Mouse (Mus musculus) midbrain, embryonic 14.5 days (tissue): Measurements from ENCODE around the gene Svbp. TPM values are rescaled to one million over a fixed set of nuclear protein-coding genes. Genes with fewer than 3 reads are reported as not detected.

Experiments used
- ATAC-seq: fragments of 200-750 bp; cut with Nextera tagmentation; 2 replicates; pipeline ENCODE4 v1.8.0; 2017; ENCODE audit warnings: moderate number of reproducible peaks, moderate library complexity; ENCODE audit not compliant: low FRiP score, low TSS enrichment
- DNase-seq: peaks from one replicate; pipeline ENCODE4 v3.0.0-alpha.2; 2015
- H3K27ac ChIP-seq: fragments of 300-500 bp; sonication (generic); replicated peaks from 2 replicates; pipeline ENCODE4 v1.5.1; 2014; ENCODE audit warnings: mild to moderate bottlenecking, low read depth, low read length, moderate library complexity
- H3K27me3 ChIP-seq: fragments of 300-500 bp; sonication (generic); 2 replicates; pipeline ENCODE4 v1.6.1; 2014; ENCODE audit warnings: low read length, control low read depth, mixed read lengths; ENCODE audit not compliant: control insufficient read depth, insufficient read depth
- H3K36me3 ChIP-seq: fragments of 300-500 bp; sonication (generic); 2 replicates; pipeline ENCODE4 v1.6.1; 2014; ENCODE audit warnings: low read length, control low read depth; ENCODE audit not compliant: control insufficient read depth, insufficient read depth
- H3K4me1 ChIP-seq: fragments of 300-500 bp; sonication (generic); 2 replicates; pipeline ENCODE4 v1.6.1; 2014; ENCODE audit warnings: mild to moderate bottlenecking, antibody characterized with exemption, low read length, control low read depth; ENCODE audit not compliant: control insufficient read depth, insufficient read depth
- H3K4me2 ChIP-seq: fragments of 300-500 bp; sonication (generic); 2 replicates; pipeline ENCODE4 v1.6.1; 2014; ENCODE audit warnings: mild to moderate bottlenecking, low read length, moderate library complexity
- H3K4me3 ChIP-seq: fragments of 300-500 bp; sonication (generic); replicated peaks from 2 replicates; pipeline ENCODE4 v1.5.1; 2014; ENCODE audit warnings: low read depth, low read length
- H3K9ac ChIP-seq: fragments of 300-500 bp; sonication (generic); replicated peaks from 2 replicates; pipeline ENCODE4 v1.6.1; 2014; ENCODE audit warnings: mild to moderate bottlenecking, low read length, moderate library complexity
- H3K9me3 ChIP-seq: fragments of 300-500 bp; sonication (generic); 2 replicates; pipeline ENCODE4 v1.6.1; 2016; ENCODE audit warnings: low read length, control low read depth, mixed read lengths; ENCODE audit not compliant: control insufficient read depth
- WGBS: fragments of 180-500 bp; shearing (Covaris S2); extraction: QIAGEN DNeasy Blood & Tissue Kit; methylation state at CpG from one replicate; pipeline ENCODE4 v1.1.7; 2014; 5-methylcytosine and 5-hydroxymethylcytosine counted together
- polyA plus RNA-seq: library from polyadenylated mRNA; unstranded; fragments of >200 nt; fragmentation: Nextera tagmentation; extraction: Ambion mirVana; gene quantifications from 2 replicates; pipeline ENCODE4 v1.2.1, GENCODE M21; 2014

Svbp gene
- polyA plus RNA-seq, 1 experiment from 2014 or later: 253 TPM

- no peak overlapping the region for H3K27ac ChIP-seq
- no peak overlapping the region for H3K4me3 ChIP-seq
- no peak overlapping the region; the same call in 1 of the 2 replicates for H3K9ac ChIP-seq
- ATAC-seq (no peak), DNase-seq (no peak)
- peaks cover 10% of the 10 kb centered on the region for H3K36me3 ChIP-seq
- H3K4me2 ChIP-seq: peak overlapping the region; percentile 79
- 90% methylated on average over 6 of the region's 6 CpGs for WGBS
- H3K9me3 ChIP-seq: no peaks in the 10 kb centered on the region
- peaks cover 17% of the 10 kb centered on the region; the same call in 1 of the 2 replicates for H3K4me1 ChIP-seq
- H3K27me3 ChIP-seq: no peaks in the 10 kb centered on the region
Measured at GRCm38 (mm10) chr4:119198105-119198504, 3.0 kb downstream of the Svbp start.

- ATAC-seq: no peak; the same call in 1 of the 2 replicates
- H3K36me3 ChIP-seq: peaks cover 10% of the 10 kb centered on the region
- no peaks in the 10 kb centered on the region; the same call in 1 of the 2 replicates for H3K4me1 ChIP-seq
- no peak overlapping the region for H3K4me2 ChIP-seq
- no peak overlapping the region for H3K9ac ChIP-seq
- H3K27me3 ChIP-seq: no peaks in the 10 kb centered on the region
- peak; percentile 89 for DNase-seq
- no peaks in the 10 kb centered on the region for H3K9me3 ChIP-seq
- H3K4me3 ChIP-seq: no peak overlapping the region
- H3K27ac ChIP-seq: no peak overlapping the region
- 16% methylated on average over 8 of the region's 8 CpGs for WGBS
Measured at GRCm38 (mm10) chr4:119204672-119205071, 9.6 kb downstream of the Svbp start.

GRCm38 (mm10) chr4:119216667-119217066 lies 21.6 kb downstream of the Svbp start:
- WGBS: 74% methylated on average over 8 of the region's 8 CpGs
- Histone ChIP-seq H3K9me3 (no peaks in the 10 kb centered on the region), H3K27ac (no peak overlapping the region), H3K4me3 (no peak overlapping the region), H3K27me3 (no peaks in the 10 kb centered on the region), H3K4me1 (no peaks in the 10 kb centered on the region), H3K36me3 (no peaks in the 10 kb centered on the region), H3K9ac (no peak overlapping the region), H3K4me2 (no peak overlapping the region)
- ATAC-seq: no peak
- DNase-seq: no peak

- H3K9me3 ChIP-seq: no peaks in the 10 kb centered on the region
- H3K27ac ChIP-seq: no peak within 1 kb of the TSS
- peaks cover 4% of the 10 kb centered on the region; the same call in 1 of the 2 replicates for H3K36me3 ChIP-seq
- H3K4me2 ChIP-seq: no peak within 1 kb of the TSS
- no peak within 1 kb of the TSS for H3K4me3 ChIP-seq
- DNase-seq (no peak), ATAC-seq (no peak)
- no peaks in the 10 kb centered on the region for H3K4me1 ChIP-seq
- no peak within 1 kb of the TSS for H3K9ac ChIP-seq
- 11% methylated on average over 11 of the region's 11 CpGs for WGBS
- no peaks in the 10 kb centered on the region for H3K27me3 ChIP-seq
Measured at GRCm38 (mm10) chr4:119218169-119218568, 23.1 kb downstream of the Svbp start, which contains the start of gene Tmem269. Gene Tmem269 (minus strand): TSS chr4:119218217.

- no peaks in the 10 kb centered on the region for H3K27me3 ChIP-seq
- H3K9ac ChIP-seq: no peak overlapping the region
- H3K4me1 ChIP-seq: no peaks in the 10 kb centered on the region
- no peak overlapping the region for H3K27ac ChIP-seq
- DNase-seq: peak; percentile 51
- no peak overlapping the region for H3K4me2 ChIP-seq
- H3K4me3 ChIP-seq: no peak overlapping the region
- ATAC-seq: no peak
- no peaks in the 10 kb centered on the region for H3K9me3 ChIP-seq
- WGBS: 86% methylated on average over 1 of the region's 1 CpGs
- peaks cover 46% of the 10 kb centered on the region for H3K36me3 ChIP-seq
Measured at GRCm38 (mm10) chr4:119223696-119224095, 28.6 kb downstream of the Svbp start.

- Histone ChIP-seq H3K9ac (no peak overlapping the region), H3K4me2 (no peak overlapping the region), H3K27ac (no peak overlapping the region), H3K36me3 (peaks cover 46% of the 10 kb centered on the region), H3K4me3 (no peak overlapping the region), H3K27me3 (no peaks in the 10 kb centered on the region), H3K9me3 (no peaks in the 10 kb centered on the region), H3K4me1 (no peaks in the 10 kb centered on the region)
- no peak for DNase-seq
- 95% methylated on average over 3 of the region's 3 CpGs for WGBS
- no peak for ATAC-seq
Measured at GRCm38 (mm10) chr4:119224534-119224933, 29.4 kb downstream of the Svbp start.

GRCm38 (mm10) chr4:119225719-119226118 lies 30.6 kb downstream of the Svbp start:
- no peaks in the 10 kb centered on the region for H3K27me3 ChIP-seq
- DNase-seq: no peak
- no peak overlapping the region for H3K4me2 ChIP-seq
- no peak overlapping the region for H3K9ac ChIP-seq
- H3K9me3 ChIP-seq: no peaks in the 10 kb centered on the region
- H3K36me3 ChIP-seq: peaks cover 46% of the 10 kb centered on the region
- no peak overlapping the region for H3K4me3 ChIP-seq
- H3K4me1 ChIP-seq: no peaks in the 10 kb centered on the region
- no peak overlapping the region for H3K27ac ChIP-seq
- no peak for ATAC-seq
- WGBS: 92% methylated on average over 9 of the region's 9 CpGs

- H3K36me3 ChIP-seq: peaks cover 46% of the 10 kb centered on the region
Measured at GRCm38 (mm10) chr4:119226751-119227150, 31.6 kb downstream of the Svbp start.

More at GRCm38 (mm10) chr4:119226751-119227150, 31.6 kb downstream of the Svbp start:
- no peak for DNase-seq
- Histone ChIP-seq H3K4me1 (peaks cover 4% of the 10 kb centered on the region; the same call in 1 of the 2 replicates), H3K4me2 (no peak overlapping the region), H3K27ac (no peak overlapping the region), H3K9me3 (no peaks in the 10 kb centered on the region), H3K4me3 (no peak overlapping the region), H3K27me3 (no peaks in the 10 kb centered on the region), H3K9ac (no peak overlapping the region)
- WGBS: 94% methylated on average over 11 of the region's 11 CpGs
- no peak for ATAC-seq
